Mouse (Mus musculus): ENCODE data around the gene Trmt112.

GRCm38 (mm10) chr19:6859971-6860370 lies 49.5 kb upstream of the Trmt112 start:
- TF ChIP-seq CTCF (IDR thresholded peaks at IDR 0.05; ENCODE audit: control insufficient read depth, insufficient read depth, insufficient read length) = no peak
- TF ChIP-seq MYOD1 (IDR thresholded peaks at IDR 0.05; ENCODE audit: control insufficient read depth, insufficient read length, low read depth) = no peak

Data from C2C12 (cell line).